Mouse (Mus musculus) heart, embryonic 15.5 days (tissue): ENCODE data around the gene Gdi1. TPM values are rescaled to one million over a fixed set of nuclear protein-coding genes. Genes with fewer than 3 reads are reported as not detected.
"Not testable (repeated sequence)": the region's sequence is repeated elsewhere in the genome, so short reads cannot be mapped to it uniquely, and the experiment has no call there.

Source experiments
- ATAC-seq: fragments of 200-750 bp; cut with Nextera tagmentation; replicated peaks from 2 replicates; pipeline ENCODE4 v1.8.0; 2017; ENCODE audit warnings: low read depth, moderate TSS enrichment; ENCODE audit not compliant: insufficient number of reproducible peaks, insufficient read depth, low FRiP score
- H3K27ac ChIP-seq: fragments of 300-500 bp; sonication (generic); 2 replicates; pipeline ENCODE4 v1.5.1; 2015; ENCODE audit warnings: mild to moderate bottlenecking, inconsistent platforms
- H3K27me3 ChIP-seq: fragments of 300-500 bp; sonication (generic); 2 replicates; pipeline ENCODE4 v1.6.1; 2015; ENCODE audit warnings: inconsistent platforms
- H3K36me3 ChIP-seq: fragments of 300-500 bp; sonication (generic); 2 replicates; pipeline ENCODE4 v1.6.1; 2015; ENCODE audit warnings: mild to moderate bottlenecking, inconsistent platforms
- H3K4me1 ChIP-seq: fragments of 300-500 bp; sonication (generic); replicated peaks from 2 replicates; pipeline ENCODE4 v1.6.1; 2015; ENCODE audit warnings: inconsistent platforms
- H3K4me2 ChIP-seq: fragments of 300-500 bp; sonication (generic); 2 replicates; pipeline ENCODE4 v1.6.1; 2015; ENCODE audit warnings: inconsistent platforms, mild to moderate bottlenecking, moderate library complexity
- H3K4me3 ChIP-seq: fragments of 300-500 bp; sonication (generic); 2 replicates; pipeline ENCODE4 v1.5.1; 2015; ENCODE audit warnings: mild to moderate bottlenecking, inconsistent platforms
- H3K9ac ChIP-seq: fragments of 300-500 bp; sonication (generic); 2 replicates; pipeline ENCODE4 v1.6.1; 2015; ENCODE audit warnings: mild to moderate bottlenecking, inconsistent platforms
- H3K9me3 ChIP-seq: fragments of 300-500 bp; sonication (generic); replicated peaks from 2 replicates; pipeline ENCODE4 v1.6.1; 2016; ENCODE audit warnings: inconsistent platforms
- WGBS: fragments of 180-500 bp; shearing (Covaris S2); methylation state at CpG from one replicate; pipeline ENCODE4 v1.1.7; 2015; ENCODE audit warnings: mixed read lengths; 5-methylcytosine and 5-hydroxymethylcytosine counted together
- microRNA-seq: library from miRNA; unstranded; fragments of <30 nt; microRNA quantifications from one replicate; pipeline ENCODE4, GENCODE M21; 2016
- polyA plus RNA-seq: library from polyadenylated mRNA; unstranded; fragments of >200 nt; fragmentation: Nextera tagmentation; extraction: Ambion mirVana; gene quantifications from 2 replicates; pipeline ENCODE4 v1.2.1, GENCODE M21; 2015

Gdi1 gene
- polyA plus RNA-seq, 1 experiment from 2014 or later, result 134 TPM

GRCm38 (mm10) chrX:74352645-74353466, 48.1 kb downstream of the Gdi1 start:
- 26% methylated on average over 13 of the region's 13 CpGs for WGBS
- H3K4me1 ChIP-seq, result no peaks in the 10 kb centered on the region
- H3K4me3 ChIP-seq, result peak overlapping the region; percentile 56
- no peaks in the 10 kb centered on the region for H3K9me3 ChIP-seq
- no peak for ATAC-seq
- peak overlapping the region; percentile 65 for H3K4me2 ChIP-seq
- H3K27ac ChIP-seq, result peak overlapping the region; percentile 45; the same call in 1 of the 2 replicates
- H3K27me3 ChIP-seq, result no peaks in the 10 kb centered on the region
- H3K36me3 ChIP-seq, result no peaks in the 10 kb centered on the region
- H3K9ac ChIP-seq, result peak overlapping the region; percentile 58

GRCm38 (mm10) chrX:74353467-74353770, 48.6 kb downstream of the Gdi1 start, which contains the start of gene Lage3:
TSS of gene Lage3 (minus strand) at chrX:74353618.
- Histone ChIP-seq H3K4me3 (peak within 1 kb of the TSS; percentile 56), H3K27ac (peak within 1 kb of the TSS; percentile 45; the same call in 1 of the 2 replicates), H3K9ac (peak within 1 kb of the TSS; percentile 58), H3K9me3 (no peaks in the 10 kb centered on the region), H3K27me3 (no peaks in the 10 kb centered on the region), H3K36me3 (no peaks in the 10 kb centered on the region), H3K4me2 (peak within 1 kb of the TSS; percentile 65), H3K4me1 (no peaks in the 10 kb centered on the region)
- WGBS, result 10% methylated on average over 11 of the region's 22 CpGs
- ATAC-seq, result peak; percentile 75; the same call in 1 of the 2 replicates

- not testable (repeated sequence) for H3K4me1 ChIP-seq, H3K9ac ChIP-seq, H3K27ac ChIP-seq, H3K4me2 ChIP-seq, H3K27me3 ChIP-seq, ATAC-seq, H3K9me3 ChIP-seq, H3K4me3 ChIP-seq, H3K36me3 ChIP-seq
- 86% methylated on average over 3 of the region's 3 CpGs for WGBS
These were observed 52.3 kb downstream of the Gdi1 start for GRCm38 (mm10) chrX:74357069-74357468.

DNA sequence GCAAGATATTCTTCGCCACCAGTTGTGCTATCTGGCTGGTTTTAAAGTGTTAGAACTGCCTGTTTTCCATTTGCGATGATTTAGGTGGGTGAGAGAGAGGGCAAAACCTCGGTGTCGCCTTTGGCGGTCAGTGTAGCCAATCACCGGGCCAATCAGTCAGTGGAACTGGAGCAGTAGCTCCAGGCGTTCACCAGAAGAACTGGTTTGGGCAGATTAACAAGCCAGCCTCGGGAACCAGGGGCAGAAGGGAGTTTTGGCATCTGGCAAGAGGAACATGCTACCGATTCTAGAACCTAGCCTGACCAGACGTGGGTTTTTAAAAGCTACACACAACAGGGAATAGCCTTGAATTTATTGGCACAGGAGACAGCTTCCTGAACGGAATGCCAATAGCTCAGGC, 54.4 kb downstream of the Gdi1 start:
- Histone ChIP-seq H3K27ac (no peak overlapping the region), H3K36me3 (no peaks in the 10 kb centered on the region), H3K4me2 (no peak overlapping the region), H3K4me1 (no peaks in the 10 kb centered on the region), H3K27me3 (no peaks in the 10 kb centered on the region), H3K9ac (no peak overlapping the region), H3K9me3 (no peaks in the 10 kb centered on the region), H3K4me3 (no peak overlapping the region)
- ATAC-seq, result no peak
- 37% methylated on average over 11 of the region's 11 CpGs for WGBS

Small RNAs within 50 kb of the gene (microRNA-seq; reads per million reads assigned to microRNA genes)
- not detected for gene Mir7091
- gene Mir7092, result not detected

Other genes starting within 250 kb of the Gdi1 start
- gene Opn1mw, start 177.5 kb upstream of the Gdi1 start, polyA plus RNA-seq, result not detected in 2 replicates
- 10.5 and 12.0 TPM in 2 replicates for gene Mecp2, start 169.6 kb upstream of the Gdi1 start, polyA plus RNA-seq
- gene Tex28, start 137.2 kb upstream of the Gdi1 start, polyA plus RNA-seq, result not detected in 2 replicates
- gene Tktl1, start 127.7 kb upstream of the Gdi1 start, polyA plus RNA-seq, result not detected in 2 replicates
- 124 and 188 TPM in 2 replicates for gene Flna, start 55.2 kb upstream of the Gdi1 start, polyA plus RNA-seq
- gene Emd, start 50.3 kb upstream of the Gdi1 start, polyA plus RNA-seq, result 14.5 and 14.9 TPM in 2 replicates
- gene Rpl10, start 34.2 kb upstream of the Gdi1 start, polyA plus RNA-seq, result 413 and 447 TPM in 2 replicates
- 70.3 and 76.6 TPM in 2 replicates for gene Taz, start 23.1 kb upstream of the Gdi1 start, polyA plus RNA-seq
- gene Dnase1l1, start 22.7 kb upstream of the Gdi1 start, polyA plus RNA-seq, result 14.3 and 17.2 TPM in 2 replicates
- gene Atp6ap1, start 7.9 kb upstream of the Gdi1 start, polyA plus RNA-seq, result 109 and 128 TPM in 2 replicates
- 48.0 and 53.1 TPM in 2 replicates for gene Fam50a, start 8.0 kb downstream of the Gdi1 start, polyA plus RNA-seq
- 3.6 and 6.8 TPM in 2 replicates for gene Plxna3, start 24.1 kb downstream of the Gdi1 start, polyA plus RNA-seq
- gene Lage3, start 48.6 kb downstream of the Gdi1 start, polyA plus RNA-seq, result 80.3 and 87.5 TPM in 2 replicates
- gene Ubl4a, start 68.2 kb downstream of the Gdi1 start, polyA plus RNA-seq, result 56.4 and 62.2 TPM in 2 replicates
- 12.0 and 14.3 TPM in 2 replicates for gene Slc10a3, start 68.4 kb downstream of the Gdi1 start, polyA plus RNA-seq
- gene Fam3a, start 88.3 kb downstream of the Gdi1 start, polyA plus RNA-seq, result 26.8 and 31.2 TPM in 2 replicates
- gene Ikbkg, start 88.3 kb downstream of the Gdi1 start, polyA plus RNA-seq, result 18.2 and 18.9 TPM in 2 replicates
- 15.4 and 21.4 TPM in 2 replicates for gene G6pdx, start 124.2 kb downstream of the Gdi1 start, polyA plus RNA-seq
- gene Gm6880, start 176.4 kb downstream of the Gdi1 start, polyA plus RNA-seq, result not detected in 2 replicates